Mouse (Mus musculus): ENCODE results near the gene Slc1a6. TPM values are rescaled to one million over a fixed set of nuclear protein-coding genes. Genes with fewer than 3 reads are reported as not detected.

Gene Slc1a6
- polyA plus RNA-seq, 1 experiment: 0.27 TPM

Other genes with a start within 250 kb of the Slc1a6 start
- 57.2 and 63.0 TPM in 2 replicates for gene Ilvbl, start 206.2 kb upstream of the Slc1a6 start, polyA plus RNA-seq (2012; rRNA removed)
- gene Syde1, start 188.5 kb upstream of the Slc1a6 start, polyA plus RNA-seq (2012; rRNA removed): 22.7 and 30.0 TPM in 2 replicates
- gene Olfr1357, start 162.4 kb upstream of the Slc1a6 start, polyA plus RNA-seq (2012; rRNA removed): not detected in 2 replicates
- 0.11 TPM in 1 of 2 replicates, not detected in the other for gene Casp14, start 62.2 kb upstream of the Slc1a6 start, polyA plus RNA-seq (2012; rRNA removed)
- 0.05 and 0.39 TPM in 2 replicates for gene Ccdc105, start 27.4 kb upstream of the Slc1a6 start, polyA plus RNA-seq (2012; rRNA removed)
- gene Olfr1356, start 71.7 kb downstream of the Slc1a6 start, polyA plus RNA-seq (2012; rRNA removed): not detected in 2 replicates
- not detected in 2 replicates for gene Olfr1355, start 95.0 kb downstream of the Slc1a6 start, polyA plus RNA-seq (2012; rRNA removed)
- not detected in 2 replicates for gene Olfr1354, start 132.7 kb downstream of the Slc1a6 start, polyA plus RNA-seq (2012; rRNA removed)
- not detected in 2 replicates for gene Olfr8, start 170.1 kb downstream of the Slc1a6 start, polyA plus RNA-seq (2012; rRNA removed)
- not detected in 2 replicates for gene Olfr1353, start 182.8 kb downstream of the Slc1a6 start, polyA plus RNA-seq (2012; rRNA removed)
- not detected in 2 replicates for gene Olfr1352, start 200.6 kb downstream of the Slc1a6 start, polyA plus RNA-seq (2012; rRNA removed)
- gene Olfr1351, start 232.0 kb downstream of the Slc1a6 start, polyA plus RNA-seq (2012; rRNA removed): not detected in 2 replicates
- not detected in 2 replicates for gene Olfr57, start 248.2 kb downstream of the Slc1a6 start, polyA plus RNA-seq (2012; rRNA removed)

Measured in gonadal fat pad, adult 2 months (tissue).